Mouse (Mus musculus) olfactory bulb, adult 2 months (tissue): ENCODE data around the gene Tmem144.

Experiments
- CTCF ChIP-seq: fragments of 200-500 bp; IDR thresholded peaks from 2 replicates; pipeline ENCODE4 v1.5.1; 2012; ENCODE audit warnings: low read depth, mild to moderate bottlenecking, low read length, moderate library complexity; ENCODE audit not compliant: insufficient read depth
- POLR2A ChIP-seq: fragments of 200-500 bp; IDR thresholded peaks from 2 replicates; pipeline ENCODE4 v1.6.1; 2012; ENCODE audit warnings: mild to moderate bottlenecking, low read depth, low read length, moderate library complexity; ENCODE audit not compliant: insufficient read depth

DNA sequence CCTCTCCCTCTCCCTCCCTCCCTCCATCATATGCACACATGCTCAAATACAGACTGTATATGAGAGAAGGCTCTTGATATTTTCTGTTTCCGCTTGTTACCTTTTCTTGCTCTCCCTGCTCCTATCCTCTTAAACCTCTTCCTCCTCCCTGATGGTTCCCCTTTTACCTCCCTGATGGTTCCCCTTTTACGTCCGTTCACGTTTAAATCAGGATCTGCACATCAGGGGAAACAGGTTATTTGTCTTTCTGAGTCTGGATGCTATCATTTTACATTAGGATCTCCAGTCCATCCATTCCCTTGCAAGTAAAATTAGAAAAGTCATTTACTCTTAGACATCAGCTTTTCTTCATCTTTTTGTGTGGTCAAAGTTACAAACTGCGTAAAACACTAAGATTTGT lies 5.9 kb downstream of the Tmem144 start:
- TF ChIP-seq POLR2A: no peak
- TF ChIP-seq CTCF: no peak
